Mouse (Mus musculus) spleen, adult 18-20 months (tissue): ENCODE data around the gene Gm28551.
A peak's percentile ranks its signal among the peaks of the same experiment; 100 is the strongest.
"Not testable (repeated sequence)": the region's sequence is repeated elsewhere in the genome, so short reads cannot be mapped to it uniquely, and the experiment has no call there.

Experiments
- DNase-seq, 2 experiments: peaks; one replicate each; pipeline ENCODE4 v3.0.0; 2022; ENCODE audit warnings: mixed read lengths in 2 of 2

Gene Gm28551

GRCm38 (mm10) chr1:53352327-53353261 lies at the start of gene Gm28551, which contains the start of the genes Asdurf and Asnsd1:
Gene Gm28551 (minus strand): TSS chr1:53352667.
Gene Asdurf (minus strand): TSS chr1:53352619.
Gene Asnsd1 (minus strand): TSS chr1:53352752.
- peak; percentile 95 for DNase-seq

GRCm38 (mm10) chr1:53393936-53394760 lies 41.7 kb upstream of the Gm28551 start:
- not testable (repeated sequence) for DNase-seq

- DNase-seq, result no peak
Measured at GRCm38 (mm10) chr1:53388762-53389161, 36.3 kb upstream of the Gm28551 start.

DNA sequence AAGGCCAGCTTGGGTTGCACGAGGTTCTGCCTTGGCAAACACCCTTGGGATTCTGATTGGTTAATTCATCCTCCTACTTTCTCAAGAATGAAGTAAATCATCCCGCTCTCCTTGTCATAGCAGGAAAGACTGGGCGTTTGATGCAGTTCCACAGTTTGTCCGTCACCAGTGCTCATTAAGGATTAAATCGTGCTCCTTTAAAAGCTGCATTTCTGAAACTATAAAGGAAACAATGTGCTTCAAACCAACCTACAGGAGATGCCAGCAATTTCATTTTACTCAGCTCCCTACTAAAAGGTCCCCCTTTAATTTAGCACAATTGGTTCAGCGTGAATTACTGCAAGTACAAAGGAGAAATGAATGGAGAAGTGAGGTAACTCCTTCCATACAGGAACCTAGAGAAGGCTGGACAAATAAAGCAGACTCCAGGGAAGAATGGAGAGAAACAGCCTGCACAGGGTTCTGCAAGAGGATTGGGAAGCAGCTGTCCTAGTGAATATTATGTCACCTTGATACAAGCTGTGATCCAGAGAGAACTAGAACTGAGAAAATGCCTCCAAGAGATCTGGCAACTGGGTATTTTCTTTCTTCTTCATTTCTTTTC lies 31.7 kb upstream of the Gm28551 start:
- no peak for DNase-seq

DNA sequence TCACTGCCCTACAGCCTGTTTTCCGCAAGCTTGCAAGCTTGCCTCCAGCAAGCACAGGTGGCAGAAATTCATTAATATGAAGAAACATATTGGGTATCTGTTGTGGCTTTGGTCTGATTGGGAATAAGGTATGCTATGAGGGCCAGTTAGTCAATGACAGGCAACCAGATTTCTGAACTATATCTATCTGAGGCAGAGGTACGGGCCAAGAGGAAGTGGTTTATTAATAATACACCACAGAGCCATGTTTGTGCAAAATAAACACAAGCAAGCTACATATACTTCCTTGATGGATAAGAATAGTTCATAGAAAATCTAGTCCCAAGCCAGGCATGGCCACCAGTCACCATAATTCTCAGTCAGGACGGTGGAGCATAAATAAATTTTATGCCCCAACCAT lies 25.3 kb upstream of the Gm28551 start:
- no peak for DNase-seq

DNA sequence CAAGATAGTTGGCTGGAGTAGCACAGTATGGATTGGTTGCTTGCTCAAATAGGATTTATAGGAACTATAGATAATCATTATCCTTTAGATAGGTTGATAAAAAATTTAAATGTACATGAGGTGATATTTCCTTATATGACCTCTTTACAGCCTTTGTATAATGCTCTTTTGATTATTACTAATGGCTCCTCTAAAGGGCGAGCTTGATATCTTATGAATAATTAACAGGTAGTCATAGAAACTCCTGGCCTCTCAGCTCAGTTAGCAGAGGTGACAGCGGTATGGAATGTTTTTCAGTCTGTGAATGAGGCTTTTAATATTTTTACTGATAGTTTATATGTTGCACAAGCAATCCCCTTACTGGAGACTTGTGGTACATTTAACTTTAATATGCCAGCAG lies 23.5 kb upstream of the Gm28551 start:
- not testable (repeated sequence) for DNase-seq

DNA sequence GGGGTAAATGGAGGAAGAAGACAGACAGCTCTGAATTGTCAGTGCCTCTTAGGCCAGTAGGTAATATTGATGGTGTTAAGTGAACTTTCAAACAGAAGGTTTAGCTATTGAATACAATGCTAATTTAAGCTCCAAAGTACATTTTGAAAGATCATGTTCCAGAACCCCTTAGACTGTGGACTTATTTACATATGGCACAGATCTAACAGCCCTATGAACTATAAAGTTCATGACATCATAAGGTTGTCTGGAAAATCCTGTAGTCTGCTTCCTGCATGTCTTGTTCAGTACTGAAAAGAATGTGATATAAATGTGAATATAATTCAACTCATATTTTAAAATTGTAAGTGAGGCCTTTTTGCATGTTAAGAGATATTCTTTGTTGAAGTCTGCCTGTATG lies 6.5 kb upstream of the Gm28551 start:
- DNase-seq, result no peak

DNA sequence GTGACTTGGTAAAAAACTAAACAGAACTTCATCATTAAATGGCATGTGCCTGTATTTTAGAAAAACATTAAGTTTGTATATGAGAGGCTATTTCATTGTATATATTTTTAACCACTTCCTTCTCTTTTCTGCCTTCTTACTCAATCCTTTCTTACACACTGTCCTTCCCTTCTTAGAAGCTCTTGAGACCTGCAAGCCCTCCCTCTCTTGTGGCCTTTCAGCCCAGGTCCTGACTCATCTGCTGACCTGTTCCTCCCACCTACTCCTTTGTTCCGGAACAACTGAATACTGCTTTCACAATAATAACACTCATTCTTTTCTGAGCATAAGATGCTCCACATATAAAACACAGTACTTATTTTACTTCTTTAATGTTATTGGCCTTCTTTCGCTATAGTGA lies 11.4 kb downstream of the Gm28551 start:
- DNase-seq, result no peak

DNA sequence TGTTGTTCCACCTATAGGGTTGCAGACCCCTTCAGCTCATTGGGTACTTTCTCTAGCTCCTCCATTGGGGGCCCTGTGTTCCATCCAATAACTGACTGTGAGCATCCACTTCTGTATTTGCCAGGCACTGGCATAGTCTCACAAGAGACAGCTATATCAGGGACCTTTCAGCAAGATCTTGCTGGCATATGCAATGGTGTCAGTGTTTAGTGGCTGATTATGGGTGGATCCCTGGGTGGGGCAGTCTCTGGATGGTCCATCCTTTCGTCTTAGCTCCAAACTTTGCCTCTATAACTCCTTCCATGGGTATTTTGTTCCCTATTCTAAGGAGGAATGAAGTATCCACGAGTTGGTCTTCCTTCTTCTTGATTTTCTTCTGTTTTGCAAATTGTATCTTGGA lies 15.1 kb downstream of the Gm28551 start:
- not testable (repeated sequence) for DNase-seq

DNA sequence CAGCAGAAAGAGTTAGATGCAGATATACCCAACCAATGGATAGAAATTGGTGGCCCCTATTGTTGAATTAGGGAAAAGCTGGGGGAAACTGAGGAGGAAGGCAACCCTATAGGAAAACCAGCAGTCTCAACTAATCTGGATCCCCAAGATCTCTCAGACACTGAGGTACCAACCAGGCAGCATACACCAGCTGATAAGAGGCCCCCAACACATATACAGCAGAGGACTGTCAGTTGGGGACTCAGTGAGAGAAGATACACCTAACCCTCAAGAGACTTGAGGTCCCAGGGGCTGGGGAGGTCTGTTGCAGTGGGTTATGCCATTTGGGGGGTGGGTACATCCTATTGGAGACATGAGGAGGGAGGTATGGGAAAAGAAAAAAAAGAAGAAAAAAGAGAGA lies 17.0 kb downstream of the Gm28551 start:
- no peak for DNase-seq

GRCm38 (mm10) chr1:53333527-53333926 lies 18.9 kb downstream of the Gm28551 start:
- not testable (repeated sequence) for DNase-seq

- DNase-seq, result no peak
Measured at GRCm38 (mm10) chr1:53324827-53325494, 27.5 kb downstream of the Gm28551 start.

GRCm38 (mm10) chr1:53324277-53324676 lies 28.2 kb downstream of the Gm28551 start:
- no peak for DNase-seq

- DNase-seq, result no peak
Measured at GRCm38 (mm10) chr1:53323254-53323653, 29.2 kb downstream of the Gm28551 start.

- no peak for DNase-seq
Measured at GRCm38 (mm10) chr1:53321662-53322344, 30.7 kb downstream of the Gm28551 start.

GRCm38 (mm10) chr1:53312989-53313967 lies 39.2 kb downstream of the Gm28551 start, which contains the start of gene Osgepl1:
Gene Osgepl1 (plus strand): TSS chr1:53313624.
- peak; percentile 66 to 82 for DNase-seq

DNA sequence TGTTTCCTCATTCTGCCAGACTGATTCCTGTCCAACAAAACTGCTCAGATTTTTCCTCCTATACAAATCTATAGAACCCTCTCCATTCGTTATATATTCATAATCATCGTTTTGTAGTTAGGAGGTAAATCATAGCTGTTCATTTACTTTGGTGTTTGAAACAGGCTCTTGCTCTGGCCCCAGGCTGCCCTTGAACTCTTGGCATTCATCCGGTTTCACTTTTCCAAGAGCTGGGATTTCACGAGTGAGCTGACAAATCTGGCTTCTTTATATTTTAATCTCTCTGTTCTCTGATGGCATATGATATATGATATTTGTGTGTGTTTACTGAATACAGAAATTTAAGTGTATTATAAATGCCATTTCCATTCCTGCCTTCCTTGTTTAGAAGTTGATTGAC lies 52.0 kb downstream of the Gm28551 start:
- no peak for DNase-seq

GRCm38 (mm10) chr1:53296581-53297383 lies 55.7 kb downstream of the Gm28551 start, which contains the start of the genes Pms1, Ormdl1 and Gm28778:
Gene Pms1 (minus strand): TSS chr1:53297018.
Gene Ormdl1 (plus strand): TSS chr1:53297095.
Gene Gm28778 (plus strand): TSS chr1:53297111.
- peak; percentile 85 to 92 for DNase-seq

DNA sequence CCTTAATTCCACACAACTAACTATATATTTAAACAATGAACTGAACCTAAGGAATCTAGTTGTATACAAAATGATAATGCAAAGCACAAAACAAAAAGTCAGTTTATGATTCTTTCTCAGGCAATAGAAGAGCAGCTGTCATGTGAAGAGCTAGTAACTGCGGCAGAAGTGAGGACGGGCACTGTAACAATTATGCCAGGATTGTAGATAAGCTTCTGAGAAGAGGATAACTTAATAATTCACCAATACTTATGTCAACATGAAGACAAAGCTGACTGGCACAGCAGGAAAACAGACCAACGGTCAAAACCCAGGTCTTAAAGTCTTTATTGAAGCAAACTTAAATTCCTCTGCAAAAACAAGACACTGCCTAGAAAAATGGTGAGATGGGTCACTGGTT lies 61.3 kb downstream of the Gm28551 start:
- no peak for DNase-seq
